Mouse (Mus musculus) heart, embryonic 12.5 days (tissue): ENCODE results near the gene Erp29. TPM values are rescaled to one million over a fixed set of nuclear protein-coding genes. Genes with fewer than 3 reads are reported as not detected.

Experiments
- ATAC-seq: fragments of 200-750 bp; cut with Nextera tagmentation; 2 replicates; pipeline ENCODE4 v1.8.0; 2017; ENCODE audit warnings: moderate TSS enrichment, moderate library complexity; ENCODE audit not compliant: insufficient number of reproducible peaks, low FRiP score
- H3K27ac ChIP-seq: fragments of 300-500 bp; sonication (generic); 2 replicates; pipeline ENCODE4 v1.5.1; 2016; ENCODE audit warnings: mild to moderate bottlenecking, moderate library complexity; ENCODE audit not compliant: poor library complexity, severe bottlenecking
- H3K27me3 ChIP-seq: fragments of 300-500 bp; sonication (generic); replicated peaks from 2 replicates; pipeline ENCODE4 v1.6.1; 2016; ENCODE audit warnings: mild to moderate bottlenecking, moderate library complexity
- H3K36me3 ChIP-seq: fragments of 300-500 bp; sonication (generic); 2 replicates; pipeline ENCODE4 v1.6.1; 2016; ENCODE audit warnings: mild to moderate bottlenecking, moderate library complexity
- H3K4me1 ChIP-seq: fragments of 300-500 bp; sonication (generic); replicated peaks from 2 replicates; pipeline ENCODE4 v1.6.1; 2016; ENCODE audit warnings: mild to moderate bottlenecking
- H3K4me2 ChIP-seq: fragments of 300-500 bp; sonication (generic); 2 replicates; pipeline ENCODE4 v1.6.1; 2016; ENCODE audit warnings: mild to moderate bottlenecking, moderate library complexity
- H3K4me3 ChIP-seq: fragments of 300-500 bp; sonication (generic); 2 replicates; pipeline ENCODE4 v1.5.1; 2016; ENCODE audit warnings: mild to moderate bottlenecking
- H3K9ac ChIP-seq: fragments of 300-500 bp; sonication (generic); 2 replicates; pipeline ENCODE4 v1.6.1; 2016; ENCODE audit warnings: mild to moderate bottlenecking, moderate library complexity
- H3K9me3 ChIP-seq: fragments of 300-500 bp; sonication (generic); replicated peaks from 2 replicates; pipeline ENCODE4 v1.6.1; 2016; ENCODE audit warnings: mild to moderate bottlenecking, moderate library complexity
- WGBS: fragments of 180-500 bp; shearing (Covaris S2); methylation state at CpG from one replicate; pipeline ENCODE4 v1.1.7; 2016; 5-methylcytosine and 5-hydroxymethylcytosine counted together
- polyA plus RNA-seq: library from polyadenylated mRNA; unstranded; fragments of >200 nt; fragmentation: Nextera tagmentation; extraction: Ambion mirVana; gene quantifications from 2 replicates; pipeline ENCODE4 v1.2.1, GENCODE M21; 2016

Gene Erp29
- polyA plus RNA-seq, 1 experiment from 2014 or later, result 152 TPM

DNA sequence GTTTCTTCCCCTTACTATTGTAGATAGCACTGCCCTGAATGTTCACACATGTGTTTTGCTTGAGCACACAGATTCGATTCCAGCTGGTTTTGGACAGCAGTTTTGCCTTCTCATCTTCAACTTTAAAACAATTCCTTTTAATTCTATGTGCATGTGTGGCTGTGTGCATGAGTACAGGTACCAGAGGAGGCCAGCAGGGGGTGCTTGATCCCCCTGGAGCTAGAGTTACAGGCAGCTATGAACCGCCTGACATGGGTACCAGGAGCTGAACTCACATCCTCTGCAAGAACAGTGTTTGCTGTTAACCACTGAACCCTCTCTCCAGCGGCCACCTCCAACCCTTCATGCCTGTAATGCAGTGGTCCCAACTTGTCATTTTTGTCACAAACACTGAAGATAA, 3.9 kb downstream of the Erp29 start:
- no peak for ATAC-seq
- Histone ChIP-seq H3K4me3 (no peak overlapping the region), H3K4me2 (no peak overlapping the region), H3K9me3 (no peaks in the 10 kb centered on the region), H3K36me3 (peaks cover 67% of the 10 kb centered on the region), H3K4me1 (peaks cover 15% of the 10 kb centered on the region), H3K27me3 (no peaks in the 10 kb centered on the region), H3K27ac (no peak overlapping the region), H3K9ac (no peak overlapping the region)
- WGBS, result 89% methylated on average over 3 of the region's 3 CpGs

- whole genome bisulfite sequencing, result 88% methylated on average over 5 of the region's 5 CpGs
- Histone ChIP-seq H3K27ac (no peak overlapping the region), H3K4me2 (no peak overlapping the region), H3K9ac (no peak overlapping the region), H3K4me1 (no peaks in the 10 kb centered on the region), H3K27me3 (no peaks in the 10 kb centered on the region), H3K4me3 (no peak overlapping the region), H3K36me3 (peaks cover 90% of the 10 kb centered on the region), H3K9me3 (no peaks in the 10 kb centered on the region)
- ATAC-seq, result no peak
These were observed 7.4 kb downstream of the Erp29 start for GRCm38 (mm10) chr5:121444870-121445269.

DNA sequence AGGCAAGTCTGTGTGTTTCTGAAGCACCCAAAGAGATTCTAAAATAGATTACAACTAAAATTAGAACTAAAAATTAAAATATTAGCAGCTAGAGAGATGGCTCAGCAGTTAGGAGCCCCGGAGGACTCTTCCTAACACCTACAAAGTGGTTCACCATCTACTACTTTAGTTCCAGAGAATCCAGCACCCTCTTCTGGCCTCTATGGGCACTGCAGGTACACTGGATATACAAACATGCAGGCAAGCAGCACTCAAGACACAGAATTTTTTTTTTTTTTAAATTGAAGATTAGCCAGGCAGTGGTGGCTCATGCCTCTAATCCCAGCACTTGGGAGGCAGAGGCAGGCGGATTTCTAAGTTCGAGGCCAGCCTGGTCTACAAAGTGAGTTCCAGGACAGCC, 8.8 kb downstream of the Erp29 start:
- H3K4me2 ChIP-seq, result no peak overlapping the region
- no peaks in the 10 kb centered on the region for H3K9me3 ChIP-seq
- no peaks in the 10 kb centered on the region for H3K27me3 ChIP-seq
- no peak overlapping the region for H3K9ac ChIP-seq
- peaks cover 90% of the 10 kb centered on the region for H3K36me3 ChIP-seq
- no peak overlapping the region for H3K27ac ChIP-seq
- no peak overlapping the region for H3K4me3 ChIP-seq
- H3K4me1 ChIP-seq, result no peaks in the 10 kb centered on the region
- no peak for ATAC-seq
- WGBS, result 83% methylated on average over 3 of the region's 3 CpGs

DNA sequence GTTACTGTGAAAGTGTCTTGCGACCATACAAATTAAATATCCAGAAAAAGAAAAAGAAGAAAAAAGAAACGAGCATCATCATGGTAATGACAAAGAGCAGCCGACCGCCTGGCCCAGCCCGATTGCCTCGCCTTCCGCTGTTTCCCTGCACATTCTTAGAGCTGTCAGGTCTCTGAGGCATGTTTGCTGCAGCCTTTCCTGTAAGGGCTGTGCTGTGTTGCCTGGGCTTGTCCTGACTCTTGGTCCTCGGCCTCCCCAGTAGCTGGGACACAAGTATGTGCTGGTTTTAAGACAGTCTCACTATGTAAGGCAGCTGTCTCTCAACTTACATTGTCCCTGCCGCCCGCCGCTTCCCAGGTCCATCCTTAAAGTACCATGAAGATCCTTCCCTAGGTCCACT, 13.6 kb downstream of the Erp29 start:
- no peak overlapping the region for H3K4me3 ChIP-seq
- H3K4me2 ChIP-seq, result no peak overlapping the region
- no peaks in the 10 kb centered on the region for H3K9me3 ChIP-seq
- no peak overlapping the region for H3K27ac ChIP-seq
- H3K36me3 ChIP-seq, result peaks cover 88% of the 10 kb centered on the region
- WGBS, result 91% methylated on average over 11 of the region's 11 CpGs
- H3K9ac ChIP-seq, result no peak overlapping the region
- no peak for ATAC-seq
- no peaks in the 10 kb centered on the region for H3K27me3 ChIP-seq
- H3K4me1 ChIP-seq, result no peaks in the 10 kb centered on the region

DNA sequence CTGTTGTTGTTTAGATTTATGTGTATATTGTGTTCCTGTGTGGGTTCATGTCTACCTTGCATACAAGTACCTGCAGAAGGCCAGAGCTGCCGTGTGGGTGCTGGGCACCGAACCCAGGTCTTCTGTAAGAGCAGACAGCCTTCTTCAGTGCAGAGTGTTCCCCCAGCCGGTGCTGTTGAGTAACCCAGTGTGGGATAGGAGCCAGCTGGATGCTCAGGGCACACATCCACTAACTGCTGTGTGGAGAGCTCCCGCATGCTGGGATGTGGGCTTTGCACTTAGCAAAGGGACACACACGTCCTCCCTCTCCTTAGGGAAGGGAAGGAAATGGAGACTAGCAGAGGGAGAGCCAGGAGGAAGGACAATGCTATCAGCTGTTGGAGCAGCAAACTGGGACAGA, 14.2 kb downstream of the Erp29 start:
- H3K4me1 ChIP-seq, result no peaks in the 10 kb centered on the region
- peaks cover 88% of the 10 kb centered on the region for H3K36me3 ChIP-seq
- no peak overlapping the region for H3K27ac ChIP-seq
- H3K9ac ChIP-seq, result no peak overlapping the region
- no peaks in the 10 kb centered on the region for H3K9me3 ChIP-seq
- H3K27me3 ChIP-seq, result no peaks in the 10 kb centered on the region
- ATAC-seq, result no peak
- H3K4me3 ChIP-seq, result no peak overlapping the region
- WGBS, result 94% methylated on average over 5 of the region's 5 CpGs
- no peak overlapping the region for H3K4me2 ChIP-seq

- Histone ChIP-seq H3K4me1 (no peaks in the 10 kb centered on the region), H3K9me3 (no peaks in the 10 kb centered on the region), H3K36me3 (peaks cover 98% of the 10 kb centered on the region), H3K4me2 (no peak overlapping the region), H3K9ac (no peak overlapping the region), H3K4me3 (no peak overlapping the region), H3K27me3 (no peaks in the 10 kb centered on the region), H3K27ac (no peak overlapping the region)
- 89% methylated on average over 3 of the region's 3 CpGs for WGBS
- ATAC-seq, result no peak
These were observed 23.4 kb downstream of the Erp29 start for GRCm38 (mm10) chr5:121428954-121429353.

GRCm38 (mm10) chr5:121423297-121423696, 29.0 kb downstream of the Erp29 start:
- Histone ChIP-seq H3K4me2 (no peak overlapping the region), H3K36me3 (peaks cover 97% of the 10 kb centered on the region), H3K9ac (no peak overlapping the region), H3K9me3 (no peaks in the 10 kb centered on the region), H3K27me3 (no peaks in the 10 kb centered on the region), H3K27ac (no peak overlapping the region), H3K4me1 (no peaks in the 10 kb centered on the region), H3K4me3 (no peak overlapping the region)
- WGBS, result 85% methylated on average over 10 of the region's 10 CpGs
- ATAC-seq, result no peak

- Histone ChIP-seq H3K27me3 (no peaks in the 10 kb centered on the region), H3K4me1 (no peaks in the 10 kb centered on the region), H3K9me3 (no peaks in the 10 kb centered on the region), H3K27ac (no peak overlapping the region), H3K4me2 (no peak overlapping the region), H3K4me3 (no peak overlapping the region), H3K9ac (no peak overlapping the region), H3K36me3 (peaks cover 97% of the 10 kb centered on the region)
- no peak for ATAC-seq
- WGBS, result 93% methylated on average over 6 of the region's 6 CpGs
These were observed 29.5 kb downstream of the Erp29 start for GRCm38 (mm10) chr5:121422787-121423186.

DNA sequence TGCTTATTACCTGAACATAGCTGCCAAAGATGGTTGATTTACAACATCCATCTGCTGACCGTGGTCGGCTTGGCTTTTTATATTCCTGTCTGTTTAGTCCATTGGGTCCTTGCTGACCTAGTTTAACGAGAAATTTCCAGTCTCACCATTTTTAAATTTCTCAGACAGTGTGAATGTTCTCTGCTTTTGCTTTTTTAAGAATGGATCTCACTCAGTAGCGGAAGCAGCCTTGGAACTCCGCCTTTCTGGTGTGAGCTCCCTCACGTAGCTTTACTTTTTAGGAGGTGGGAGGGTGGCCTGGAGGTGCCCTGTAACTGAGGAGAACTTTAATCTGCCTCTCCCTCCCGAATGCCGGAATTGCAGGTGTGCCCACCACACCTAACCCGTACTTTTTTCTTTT, 31.6 kb downstream of the Erp29 start:
- Histone ChIP-seq H3K4me3 (no peak overlapping the region), H3K36me3 (peaks cover 97% of the 10 kb centered on the region), H3K4me1 (no peaks in the 10 kb centered on the region), H3K9ac (no peak overlapping the region), H3K4me2 (no peak overlapping the region), H3K27me3 (no peaks in the 10 kb centered on the region), H3K27ac (no peak overlapping the region), H3K9me3 (0 out of 2 replicates have a peak, but pooled peaks cover 4% of the 10 kb centered on the region)
- 92% methylated on average over 9 of the region's 9 CpGs for WGBS
- ATAC-seq, result no peak

- no peaks in the 10 kb centered on the region for H3K4me1 ChIP-seq
- no peaks in the 10 kb centered on the region for H3K27me3 ChIP-seq
- H3K9me3 ChIP-seq, result 0 out of 2 replicates have a peak, but pooled peaks cover under 1% of the 10 kb centered on the region
- no peak overlapping the region for H3K9ac ChIP-seq
- H3K4me2 ChIP-seq, result no peak overlapping the region
- no peak overlapping the region for H3K4me3 ChIP-seq
- no peak for ATAC-seq
- 89% methylated on average over 4 of the region's 4 CpGs for WGBS
- H3K27ac ChIP-seq, result no peak overlapping the region
- peaks cover 76% of the 10 kb centered on the region for H3K36me3 ChIP-seq
These were observed 41.3 kb downstream of the Erp29 start for GRCm38 (mm10) chr5:121410975-121411374.

GRCm38 (mm10) chr5:121407856-121408255, 44.5 kb downstream of the Erp29 start:
- ATAC-seq, result no peak
- no peak overlapping the region for H3K4me2 ChIP-seq
- no peaks in the 10 kb centered on the region for H3K27me3 ChIP-seq
- peaks cover 8% of the 10 kb centered on the region for H3K4me1 ChIP-seq
- H3K36me3 ChIP-seq, result peaks cover 51% of the 10 kb centered on the region
- WGBS, result 89% methylated on average over 8 of the region's 8 CpGs
- no peak overlapping the region for H3K27ac ChIP-seq
- no peak overlapping the region for H3K4me3 ChIP-seq
- no peak overlapping the region for H3K9ac ChIP-seq
- H3K9me3 ChIP-seq, result no peaks in the 10 kb centered on the region

GRCm38 (mm10) chr5:121400849-121401248, 51.5 kb downstream of the Erp29 start:
- Histone ChIP-seq H3K27me3 (no peaks in the 10 kb centered on the region), H3K36me3 (peaks cover 6% of the 10 kb centered on the region; the same call in 1 of the 2 replicates), H3K9ac (no peak overlapping the region), H3K4me3 (no peak overlapping the region), H3K27ac (no peak overlapping the region), H3K4me2 (no peak overlapping the region), H3K9me3 (no peaks in the 10 kb centered on the region), H3K4me1 (peaks cover 31% of the 10 kb centered on the region)
- no peak for ATAC-seq
- WGBS, result 70% methylated on average over 5 of the region's 5 CpGs
